Comparison of ENCODE assay signal across 21 mouse cellular contexts in the genomic region with DNA sequence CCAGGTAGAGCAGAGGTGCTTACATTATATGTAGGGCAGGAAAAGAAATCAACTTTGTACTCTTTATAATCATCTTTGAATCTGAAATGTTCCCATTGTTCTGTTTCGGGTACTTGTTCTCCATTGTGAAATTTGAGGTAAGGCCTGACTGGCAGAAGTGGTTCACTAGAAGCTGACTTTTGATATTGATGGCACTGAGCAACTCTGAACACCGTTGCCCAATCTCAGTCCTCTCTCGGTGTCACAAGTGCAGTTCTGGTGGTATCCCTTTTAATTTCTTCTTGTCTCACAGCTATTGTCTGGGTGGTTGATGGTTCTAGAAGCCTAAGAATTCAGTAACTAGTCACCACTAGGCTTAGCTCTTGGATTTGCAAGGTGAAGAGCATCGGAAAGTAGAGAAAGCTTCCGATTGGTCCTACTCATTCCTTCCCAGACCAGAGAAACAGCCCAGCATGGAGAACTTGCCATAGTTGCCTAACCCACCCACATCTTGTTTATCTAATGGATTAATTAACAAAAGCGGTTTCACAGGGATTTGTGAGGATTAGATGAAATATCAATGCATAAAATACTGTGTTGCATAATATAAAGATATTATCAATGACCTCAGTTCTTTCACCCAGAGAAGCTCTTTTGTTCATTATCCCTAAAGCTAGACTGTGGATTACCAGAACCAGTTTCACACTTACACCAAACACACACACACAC.
DNase-seq lines count a peak whose midpoint lies in the region; ATAC-seq and TF ChIP-seq lines count a peak whose summit lies in the region.
"Had no signal": no experiment of that assay in that cellular context is flagged by ENCODE, and none has a peak within 500 bp of the region (broad histone marks: within the 10 kb centered on the region; RNA-seq: fewer than 3 reads in every experiment).

No protein-coding gene starts in this region.

- no peak overlapping the region for H3K4me3 ChIP-seq in liver, adult 2 months (ENCODE audit: insufficient read depth, low read depth, low read length)
- H3K4me3 ChIP-seq in liver, postnatal 0 days (ENCODE audit: low read depth, low read length): no peak overlapping the region

- no peaks in the 10 kb centered on the region for H3K27me3 ChIP-seq in liver, adult 2 months (ENCODE audit: control insufficient read depth, insufficient read depth, low read length)
- no peaks in the 10 kb centered on the region for H3K27me3 ChIP-seq in liver, postnatal 0 days (ENCODE audit: insufficient read depth, low read length)

- H3K9me3 ChIP-seq in liver, postnatal 0 days (ENCODE audit: low read length): peaks cover 3% of the 10 kb centered on the region
- H3K9me3 ChIP-seq: G1E had no signal

- no peak for TF ChIP-seq EP300 in liver, postnatal 0 days (IDR thresholded peaks at IDR 0.05; ENCODE audit: low read depth)

- H3K9ac ChIP-seq in liver, adult 2 months (ENCODE audit: low read depth, low read length): no peak overlapping the region
- H3K9ac ChIP-seq in liver, postnatal 0 days (replicated peaks): no peak overlapping the region

- no peaks in the 10 kb centered on the region for H3K36me3 ChIP-seq in liver, adult 2 months (ENCODE audit: control insufficient read depth, insufficient read depth, low read length)
- no peaks in the 10 kb centered on the region for H3K36me3 ChIP-seq in liver, postnatal 0 days (replicated peaks; ENCODE audit: insufficient read depth, low read length)
- H3K36me3 ChIP-seq: G1E had no signal

- DNase-seq in heart, adult 11 months: peak; percentile 37
- no peak for DNase-seq in heart, adult 8-10 months (ENCODE audit: low spot score)
- DNase-seq in liver, adult 2 months (ENCODE audit: extremely low read depth, low read depth, low spot score): peak; percentile 57
- DNase-seq in liver, postnatal 0 days: no peak
- DNase-seq in fat pad, adult 2 months (ENCODE audit: extremely low read depth, low read depth, low spot score): peak; percentile 80
- peak; percentile 85 for DNase-seq in gonadal fat pad, adult 2 months (ENCODE audit: low read depth)
- DNase-seq in gastrocnemius, adult 8-10 months (ENCODE audit: low spot score in 2 of 2): no peak
- no peak for DNase-seq in spleen, adult 18-20 months
- DNase-seq: adrenal gland, adult 2 months; adrenal gland, adult 8-10 months; adrenal gland, postnatal 10 days; adrenal gland, postnatal 14 days; adrenal gland, postnatal 25 days; adrenal gland, postnatal 36 days; B cell, adult 2 months; cerebellum, adult 11 months; cerebellum, adult 11-12 months had no signal

- peaks cover 5% of the 10 kb centered on the region for H3K4me1 ChIP-seq in liver, adult 2 months (ENCODE audit: control insufficient read depth, insufficient read depth, low read length)
- no peaks in the 10 kb centered on the region for H3K4me1 ChIP-seq in liver, postnatal 0 days (ENCODE audit: insufficient read depth)

- 0 out of 2 replicates have a peak overlapping the region, but pooled peaks have one; percentile 10 for H3K27ac ChIP-seq in liver, adult 2 months (replicated peaks; ENCODE audit: insufficient read depth, low read depth, low read length)
- no peak overlapping the region for H3K27ac ChIP-seq in liver, postnatal 0 days (ENCODE audit: low read depth)

- H3K4me2 ChIP-seq in liver, postnatal 0 days (ENCODE audit: low read depth, low read length): no peak overlapping the region

- TF ChIP-seq POLR2A in liver, adult 2 months (IDR thresholded peaks at IDR 0.05; ENCODE audit: extremely low read depth, insufficient read depth, low read length): no peak

- TF ChIP-seq CTCF in liver, adult 2 months (IDR thresholded peaks at IDR 0.05; ENCODE audit: low read depth, low read length): no peak
- no peak for TF ChIP-seq CTCF in liver, postnatal 0 days (IDR thresholded peaks at IDR 0.05; ENCODE audit: low read depth)

- no peak for ATAC-seq in liver, postnatal 0 days
- ATAC-seq: activated CD4-positive, CD25-positive, alpha-beta regulatory T cell, adult 4 months; CD4-positive, CD25-positive, alpha-beta regulatory T cell, adult 4 months; Patski had no signal

- 52% methylated on average over 6 of the region's 6 CpGs for WGBS in liver, adult 2 months
- WGBS in liver, postnatal 0 days (ENCODE audit: insufficient replicate concordance): 79% methylated on average over 6 of the region's 6 CpGs

- H3K79me2 ChIP-seq in liver, adult 2 months (ENCODE audit: control insufficient read depth, insufficient read depth, low read length): no peaks in the 10 kb centered on the region

Comparison
In these comparisons a context has a peak if more than half of its experiments do, and no peak if none do; other contexts are left out.
1. DNase-seq: peak in heart, adult 11 months (single experiment), liver, adult 2 months (single experiment), fat pad, adult 2 months (single experiment) and gonadal fat pad, adult 2 months (single experiment); none in heart, adult 8-10 months (single experiment), liver, postnatal 0 days (single experiment), gastrocnemius, adult 8-10 months (0 of 2) and spleen, adult 18-20 months (0 of 2).